Mouse (Mus musculus): ENCODE results near the gene Toe1.

Gene Toe1

GRCm38 (mm10) chr4:116788956-116789355 lies 18.5 kb downstream of the Toe1 start:
- peak; percentile 62 for DNase-seq

GRCm38 (mm10) chr4:116787985-116788760 lies 19.3 kb downstream of the Toe1 start:
- no peak for DNase-seq

GRCm38 (mm10) chr4:116786587-116786986 lies 20.9 kb downstream of the Toe1 start:
- DNase-seq, result no peak

- no peak for DNase-seq
Measured at GRCm38 (mm10) chr4:116782171-116782570, 25.3 kb downstream of the Toe1 start.

GRCm38 (mm10) chr4:116781366-116781765 lies 26.1 kb downstream of the Toe1 start:
- no peak for DNase-seq

- DNase-seq, result no peak
Measured at GRCm38 (mm10) chr4:116780541-116780940, 26.9 kb downstream of the Toe1 start.

- no peak for DNase-seq
Measured at GRCm38 (mm10) chr4:116777079-116777478, 30.4 kb downstream of the Toe1 start.

GRCm38 (mm10) chr4:116776391-116776790 lies 31.0 kb downstream of the Toe1 start:
- no peak for DNase-seq

GRCm38 (mm10) chr4:116769060-116769459 lies 38.4 kb downstream of the Toe1 start:
- no peak for DNase-seq

- DNase-seq, result no peak
Measured at GRCm38 (mm10) chr4:116768510-116768909, 38.9 kb downstream of the Toe1 start.

GRCm38 (mm10) chr4:116764001-116764400 lies 43.4 kb downstream of the Toe1 start:
- no peak for DNase-seq

GRCm38 (mm10) chr4:116761914-116762313 lies 45.5 kb downstream of the Toe1 start:
- no peak for DNase-seq

GRCm38 (mm10) chr4:116749750-116750149 lies 57.7 kb downstream of the Toe1 start:
- DNase-seq, result no peak

Measured in right cerebral cortex, postnatal 25 days (tissue).